Mouse (Mus musculus): ENCODE measurements at regions not wholly inside any gene's neighbourhood (a gene's known extent, or its start where the extent isn't known, plus 50 kb on each side); places are given as distances from the start of the nearest gene placed in this dataset.

DNA sequence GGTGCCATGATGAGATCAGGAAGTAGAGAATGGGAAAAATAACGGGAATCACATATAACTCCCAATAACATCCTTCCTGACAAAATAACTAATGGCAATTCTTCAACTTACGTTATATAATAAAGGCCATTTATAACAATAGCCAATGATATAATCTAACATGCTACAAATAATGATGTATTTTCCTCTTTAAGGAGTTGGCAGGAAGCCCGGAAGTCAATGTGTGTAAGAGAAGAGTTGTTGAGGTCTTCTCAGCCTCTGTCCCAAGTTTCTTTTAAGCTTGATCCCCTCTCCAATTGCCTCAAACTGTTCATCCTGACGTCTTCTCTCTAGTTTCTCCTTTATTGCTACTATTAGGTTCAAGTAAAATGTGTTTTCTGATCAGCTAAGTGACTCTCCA is 108.1 kb upstream of the Kcnab1 start:
- TF ChIP-seq CTCF (IDR thresholded peaks at IDR 0.05; ENCODE audit: borderline replicate concordance, extremely low read depth, insufficient read depth, insufficient read length) (no peak), POLR2A (IDR thresholded peaks at IDR 0.05; ENCODE audit: borderline replicate concordance, extremely low read depth, insufficient read depth, insufficient read length, poor library complexity, severe bottlenecking) (no peak)

Measured in brain, embryonic 14.5 days (tissue).